Mouse (Mus musculus) spleen, postnatal 14 days (tissue): Measurements from ENCODE around the gene Arid5a.
A peak's percentile ranks its signal among the peaks of the same experiment; 100 is the strongest.

Source experiments
- DNase-seq, 2 experiments: peaks; one replicate each; pipeline ENCODE4 v3.0.0; 2021 to 2022; ENCODE audit warnings: low spot score in 2 of 2

Arid5a gene

GRCm38 (mm10) chr1:36323746-36324448, 16.4 kb downstream of the Arid5a start:
- DNase-seq = no peak

- no peak for DNase-seq
These were observed 18.4 kb downstream of the Arid5a start for GRCm38 (mm10) chr1:36325900-36326321.

DNA sequence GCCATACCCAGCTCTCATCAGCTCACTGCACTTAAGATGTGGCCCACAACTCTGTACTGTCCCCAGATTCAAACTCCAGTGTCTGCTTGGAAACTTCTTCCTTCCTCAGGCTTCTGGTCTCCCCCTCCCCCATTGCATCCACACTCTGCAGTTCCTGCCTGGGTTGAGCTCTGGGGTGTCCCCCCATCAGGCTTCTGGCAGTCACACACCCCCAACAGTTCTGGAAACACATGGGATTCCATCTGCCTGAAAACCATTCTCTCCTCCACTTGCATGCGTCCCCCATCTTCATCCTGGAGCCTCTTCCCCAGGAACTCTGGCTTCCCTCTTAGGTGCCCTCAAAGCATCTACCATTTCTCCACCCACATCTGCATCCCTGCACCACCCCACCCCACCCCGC, 19.3 kb downstream of the Arid5a start:
- DNase-seq = no peak

GRCm38 (mm10) chr1:36331743-36332142, 24.2 kb downstream of the Arid5a start:
- no peak for DNase-seq

- DNase-seq = no peak
These were observed 25.7 kb downstream of the Arid5a start for GRCm38 (mm10) chr1:36332955-36333887.

GRCm38 (mm10) chr1:36342547-36342946, 35.0 kb downstream of the Arid5a start:
- no peak for DNase-seq

DNA sequence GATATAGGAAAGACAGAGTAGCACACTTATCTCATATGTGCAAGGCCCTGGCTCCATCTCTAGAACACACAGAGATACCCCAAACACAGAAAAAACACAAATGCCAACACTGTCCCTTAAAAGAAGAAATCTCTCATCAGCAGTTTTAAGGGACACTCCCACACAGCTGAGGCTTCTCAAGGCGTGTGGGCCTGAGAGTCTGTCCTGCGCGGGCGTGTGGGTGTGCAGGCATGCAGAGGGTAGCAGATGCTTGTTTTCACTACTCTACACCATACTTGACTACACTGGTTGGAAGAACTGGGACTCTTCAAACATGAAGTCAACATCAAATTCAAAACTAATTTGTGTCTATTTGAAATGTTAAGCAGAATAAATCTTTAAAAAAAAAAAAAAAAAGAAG, 44.8 kb downstream of the Arid5a start:
- DNase-seq = no peak

GRCm38 (mm10) chr1:36356955-36357695, 49.6 kb downstream of the Arid5a start:
- no peak for DNase-seq

DNA sequence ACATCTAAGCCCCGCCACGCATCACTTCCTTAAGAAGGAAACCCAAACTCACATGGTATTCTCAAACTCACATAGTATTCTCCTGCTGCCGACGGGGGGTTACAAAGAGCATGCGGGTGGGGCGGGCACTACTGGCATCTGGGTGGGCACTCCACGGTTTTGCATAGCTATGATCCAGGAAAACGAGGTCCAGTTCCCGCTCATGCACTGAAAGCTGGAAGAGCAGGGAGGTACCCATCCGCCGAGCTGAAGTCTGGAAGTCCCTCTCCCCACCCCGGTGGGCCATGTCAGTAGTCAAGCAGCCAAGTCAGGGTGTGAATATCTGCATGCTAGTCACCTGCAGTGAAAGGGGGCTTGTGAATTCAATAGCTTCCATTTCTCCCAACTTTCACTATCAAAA, 60.2 kb downstream of the Arid5a start:
- DNase-seq = no peak

DNA sequence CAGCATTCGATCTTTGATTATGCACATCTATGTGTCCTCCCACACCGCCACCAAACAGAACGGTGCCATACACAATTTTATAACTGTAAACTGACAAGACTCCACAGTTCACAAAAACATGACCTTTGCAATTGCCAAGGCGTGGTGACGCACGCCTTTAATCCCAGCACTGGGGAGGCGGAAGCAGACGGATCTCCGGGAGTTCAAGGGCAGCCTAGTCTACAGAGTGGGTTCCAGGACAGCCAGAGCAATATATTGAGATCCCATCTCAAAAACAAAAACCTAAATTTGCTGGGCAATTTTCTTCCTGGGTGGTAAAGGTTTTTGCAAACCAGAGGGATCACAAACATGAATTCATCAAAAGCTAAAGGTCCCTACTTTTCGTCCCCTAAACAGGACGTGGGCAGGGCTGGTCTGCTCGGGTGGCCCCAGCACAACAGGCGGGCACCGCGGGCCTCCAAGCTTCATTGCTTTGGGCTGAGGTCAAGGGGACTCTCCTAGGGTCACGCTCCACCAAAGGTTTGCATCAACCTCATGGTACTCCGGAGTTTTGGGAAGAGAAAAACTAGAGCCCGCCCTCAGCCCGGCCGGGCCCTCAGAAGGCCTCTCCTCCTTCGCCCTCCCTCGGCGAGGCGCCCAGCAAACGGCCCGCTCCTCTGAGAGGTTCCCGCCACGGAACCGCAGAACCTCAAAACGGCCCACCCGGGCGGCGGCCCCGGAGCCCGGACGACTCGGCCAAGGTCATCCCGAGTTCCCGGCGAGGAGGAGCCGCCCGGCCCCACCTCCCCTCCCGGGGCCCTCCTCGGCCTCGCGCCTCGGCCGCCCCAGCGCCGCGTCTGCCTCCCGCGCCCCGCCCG, 60.8 kb downstream of the Arid5a start:
- DNase-seq = peak in 1 of 2 experiments; percentile 8

DNA sequence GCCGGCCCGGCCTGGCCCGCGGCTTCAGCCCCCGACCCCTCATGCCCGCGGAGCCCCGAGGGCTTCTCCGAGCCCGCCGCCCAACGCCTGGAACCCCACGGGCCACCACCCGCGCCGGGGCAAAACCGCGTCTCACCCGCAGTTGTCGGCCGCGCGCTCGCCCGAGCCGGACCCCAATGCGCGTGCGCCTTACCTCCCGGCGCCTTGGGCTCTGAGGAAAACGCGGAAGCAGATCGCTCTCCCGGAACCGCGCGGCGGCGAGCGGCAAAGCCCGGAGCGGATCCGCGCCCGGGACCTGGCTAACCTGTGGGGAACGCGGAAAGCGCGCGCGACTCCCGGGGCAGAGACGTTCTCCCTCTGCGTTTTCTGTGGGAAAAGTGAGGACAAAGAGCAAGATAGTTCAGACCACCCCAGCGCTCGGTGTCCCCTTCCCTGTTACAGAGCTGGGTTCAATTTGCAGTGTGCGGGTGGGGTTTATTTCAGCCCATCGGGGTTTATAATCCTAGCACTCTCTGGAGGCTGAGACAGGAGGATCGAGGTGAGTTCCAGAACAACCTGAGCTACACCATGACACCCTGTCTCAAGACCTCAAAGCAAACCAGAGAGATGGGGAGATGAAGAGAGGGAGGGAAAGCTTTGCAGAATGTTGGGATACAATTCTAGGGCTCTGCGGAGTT, 61.6 kb downstream of the Arid5a start, which contains the start of gene Kansl3:
Kansl3 (minus strand) TSS at position 213 of the 677 bp plus-strand sequence.
- peak; percentile 78 to 87 for DNase-seq

GRCm38 (mm10) chr1:36370918-36371317, 63.4 kb downstream of the Arid5a start:
- DNase-seq = no peak

- DNase-seq = no peak
These were observed 64.7 kb downstream of the Arid5a start, which contains the start of gene Fer1l5 for GRCm38 (mm10) chr1:36371934-36372845. Gene Fer1l5 (plus strand): TSS chr1:36372291.
